Mouse (Mus musculus) left cerebral cortex, postnatal 10 days (tissue): ENCODE results near the gene Mypn. TPM values are rescaled to one million over a fixed set of nuclear protein-coding genes. Genes with fewer than 3 reads are reported as not detected.

ENCODE experiments used
- DNase-seq, 2 experiments: peaks; one replicate each; pipeline ENCODE4 v3.0.0; 2021 to 2022; ENCODE audit warnings: low spot score in 2 of 2, mixed read lengths in 1 of 2; ENCODE audit errors: extremely low spot score in 1 of 2
- intact Hi-C: fragments of 180-260 bp; cut with DNase I; formaldehyde crosslinking; loops from one replicate; pipeline ENCODE4 v1.15.1; 2025
- total RNA-seq, 2 experiments: library from RNA; stranded (reverse); gene quantifications; 2 replicates each; pipeline ENCODE4 v1.2.3; 2021

The Mypn gene
- total RNA-seq = 1 to 10 TPM; 5.6 to 7.5 TPM

- DNase-seq = no peak
- intact Hi-C loops = no loop called here
These were observed at the start of gene Mypn for GRCm38 (mm10) chr10:63203728-63204127. Mypn (minus strand) TSS chr10:63203952.

- intact Hi-C loops = no loop called here
- no peak for DNase-seq
These were observed 44.7 kb upstream of the Mypn start for GRCm38 (mm10) chr10:63248421-63248820.

- intact Hi-C loops = no loop called here
- DNase-seq = no peak
These were observed 43.7 kb upstream of the Mypn start for GRCm38 (mm10) chr10:63247457-63247856.

- no peak for DNase-seq
- intact Hi-C loops = no loop called here
These were observed 42.1 kb upstream of the Mypn start for GRCm38 (mm10) chr10:63245846-63246245.

- peak in 1 of 2 experiments; percentile 44 for DNase-seq
- intact Hi-C loops = loop anchor here (5.0 kb wide), 1 partner anchor 87 kb away; no protein-coding TSS in a partner anchor
These were observed 41.0 kb upstream of the Mypn start for GRCm38 (mm10) chr10:63244746-63245145.

- DNase-seq = no peak
- intact Hi-C loops = loop anchor here (5.0 kb wide), 1 partner anchor 87 kb away; no protein-coding TSS in a partner anchor
These were observed 40.4 kb upstream of the Mypn start for GRCm38 (mm10) chr10:63244055-63244671.

GRCm38 (mm10) chr10:63243493-63244054 lies 39.8 kb upstream of the Mypn start, which contains the start of gene Herc4:
Herc4 (plus strand) TSS chr10:63243810.
- intact Hi-C loops = loop anchor here (5.0 kb wide), 1 partner anchor 86 kb away; no protein-coding TSS in a partner anchor
- peak; percentile 95 to 96 for DNase-seq

GRCm38 (mm10) chr10:63242798-63243435 lies 39.2 kb upstream of the Mypn start:
- no peak for DNase-seq
- intact Hi-C loops = loop anchor here (5.0 kb wide), 1 partner anchor 86 kb away; no protein-coding TSS in a partner anchor

- DNase-seq = no peak
- intact Hi-C loops = loop anchor here (5.0 kb wide), 1 partner anchor 84 kb away; no protein-coding TSS in a partner anchor
These were observed 37.1 kb upstream of the Mypn start for GRCm38 (mm10) chr10:63240868-63241271.

GRCm38 (mm10) chr10:63239848-63240247 lies 36.1 kb upstream of the Mypn start:
- intact Hi-C loops = loop anchor here (5.0 kb wide), 1 partner anchor 83 kb away; no protein-coding TSS in a partner anchor
- no peak for DNase-seq

GRCm38 (mm10) chr10:63238090-63238489 lies 34.3 kb upstream of the Mypn start:
- intact Hi-C loops = no loop called here
- DNase-seq = no peak

- intact Hi-C loops = no loop called here
These were observed 33.5 kb upstream of the Mypn start for GRCm38 (mm10) chr10:63237206-63237605.

GRCm38 (mm10) chr10:63236663-63237062 lies 32.9 kb upstream of the Mypn start:
- DNase-seq = no peak
- intact Hi-C loops = no loop called here

More at GRCm38 (mm10) chr10:63237206-63237605, 33.5 kb upstream of the Mypn start:
- DNase-seq = no peak

- intact Hi-C loops = no loop called here
- no peak for DNase-seq
These were observed 32.1 kb upstream of the Mypn start for GRCm38 (mm10) chr10:63235889-63236288.

- DNase-seq = no peak
- intact Hi-C loops = no loop called here
These were observed 30.4 kb upstream of the Mypn start for GRCm38 (mm10) chr10:63234133-63234532.

GRCm38 (mm10) chr10:63231630-63232029 lies 27.9 kb upstream of the Mypn start:
- DNase-seq = no peak
- intact Hi-C loops = no loop called here

- intact Hi-C loops = no loop called here
- DNase-seq = peak in 1 of 2 experiments; percentile 38
These were observed 27.1 kb upstream of the Mypn start for GRCm38 (mm10) chr10:63230854-63231253.

- intact Hi-C loops = no loop called here
- DNase-seq = peak in 1 of 2 experiments; percentile 41
These were observed 26.5 kb upstream of the Mypn start for GRCm38 (mm10) chr10:63230266-63230665.

- DNase-seq = no peak
These were observed 20.6 kb upstream of the Mypn start for GRCm38 (mm10) chr10:63224341-63224740.

More at GRCm38 (mm10) chr10:63224341-63224740, 20.6 kb upstream of the Mypn start:
- intact Hi-C loops = no loop called here
